Mouse (Mus musculus) ES-Bruce4 (cell line): ENCODE data around the gene Ang.

ENCODE experiments used
- CTCF ChIP-seq: IDR thresholded peaks from one replicate; pipeline ENCODE4 v1.8.1; 2011; ENCODE audit warnings: low read depth, low read length
- POLR2A ChIP-seq: IDR thresholded peaks from one replicate; pipeline ENCODE4 v1.8.1; 2011; ENCODE audit warnings: low read length; ENCODE audit not compliant: insufficient read depth

DNA sequence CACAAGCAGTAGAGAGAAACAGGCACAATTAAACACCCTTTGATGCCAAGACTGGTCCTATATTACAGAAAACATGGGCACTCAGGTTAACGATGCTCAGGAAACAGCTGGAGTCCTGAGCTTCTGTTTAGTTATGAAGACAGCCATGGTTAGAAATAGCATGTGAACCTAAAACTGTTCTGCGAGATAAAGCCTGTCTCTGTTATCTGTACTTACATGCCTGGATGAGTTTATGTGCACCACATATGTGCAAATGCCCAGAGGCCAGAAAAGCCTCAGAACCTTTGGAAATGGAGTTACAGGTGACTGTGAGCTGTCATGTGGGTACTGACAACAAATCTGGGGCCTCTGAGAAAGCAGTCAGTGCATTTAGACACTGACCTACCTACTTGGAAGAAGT lies 53.0 kb downstream of the Ang start:
- TF ChIP-seq CTCF (no peak), POLR2A (no peak)
